Mouse (Mus musculus) cerebellum, adult 2 months (tissue): ENCODE data around the gene Dcaf5.

Experiments
- CTCF ChIP-seq: fragments of 200-500 bp; IDR thresholded peaks from 2 replicates; pipeline ENCODE4 v1.5.1; 2011; ENCODE audit warnings: low read depth, mild to moderate bottlenecking, control low read depth, low read length, moderate library complexity, borderline replicate concordance; ENCODE audit not compliant: insufficient read depth
- POLR2A ChIP-seq: fragments of 200-500 bp; IDR thresholded peaks from 2 replicates; pipeline ENCODE4 v1.6.1; 2011; ENCODE audit warnings: low read length, control low read depth, borderline replicate concordance; ENCODE audit not compliant: insufficient read depth

GRCm38 (mm10) chr12:80410855-80411254, 25.5 kb downstream of the Dcaf5 start:
- TF ChIP-seq CTCF (no peak), POLR2A (no peak)
